Mouse (Mus musculus): Measurements from ENCODE around the gene Tmem182. TPM values are rescaled to one million over a fixed set of nuclear protein-coding genes. Genes with fewer than 3 reads are reported as not detected.

Tmem182 gene
- total RNA-seq, 2 experiments from 2014 or later, result 0.30 TPM; not detected in 1

- no peak for DNase-seq (ENCODE audit: low spot score in 2 of 2)
Observed at GRCm38 (mm10) chr1:40856846-40857636, 51.6 kb downstream of the Tmem182 start.

DNA sequence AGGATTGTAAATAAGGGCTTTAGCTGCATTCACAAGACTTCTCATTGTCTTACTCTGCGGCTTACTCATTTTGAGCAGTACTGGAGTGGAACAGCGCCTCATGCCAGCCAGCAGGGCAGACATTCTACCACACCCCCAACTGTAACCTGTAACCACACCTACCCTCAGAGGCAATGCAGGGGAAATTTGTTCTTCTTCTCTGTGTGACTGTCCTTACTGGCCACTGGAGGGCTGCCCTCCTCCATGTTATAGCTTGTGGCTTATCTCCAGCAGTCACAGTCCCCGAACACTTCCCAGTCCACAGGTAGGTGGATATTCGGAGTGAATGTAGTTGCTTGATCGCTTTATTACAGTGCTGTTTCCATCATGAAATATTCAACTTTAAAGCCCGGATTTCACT is 59.6 kb downstream of the Tmem182 start:
- no peak for DNase-seq (ENCODE audit: low spot score in 2 of 2)

DNA sequence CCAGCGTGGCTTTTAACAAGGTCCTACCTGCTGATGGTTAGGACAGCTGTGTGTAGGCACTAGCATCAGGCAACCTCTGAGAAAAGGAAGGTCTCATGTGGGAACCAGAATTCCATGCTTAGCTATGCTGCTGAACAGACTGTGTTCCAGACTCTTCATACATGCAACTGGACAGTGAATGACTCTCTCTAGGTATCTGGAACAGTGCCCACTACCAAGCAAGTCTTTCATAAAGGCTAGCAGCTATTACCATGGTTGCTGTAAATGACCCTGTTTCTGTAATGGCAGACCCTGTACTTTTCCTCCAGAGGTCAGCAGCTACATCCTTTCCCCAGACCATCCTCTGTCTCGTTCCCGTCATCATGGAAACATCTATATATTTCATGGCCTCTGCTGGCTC is 61.7 kb downstream of the Tmem182 start:
- no peak for DNase-seq (ENCODE audit: low spot score in 2 of 2)

GRCm38 (mm10) chr1:40867651-40868050 is 62.2 kb downstream of the Tmem182 start:
- DNase-seq (ENCODE audit: low spot score in 2 of 2), result no peak

DNA sequence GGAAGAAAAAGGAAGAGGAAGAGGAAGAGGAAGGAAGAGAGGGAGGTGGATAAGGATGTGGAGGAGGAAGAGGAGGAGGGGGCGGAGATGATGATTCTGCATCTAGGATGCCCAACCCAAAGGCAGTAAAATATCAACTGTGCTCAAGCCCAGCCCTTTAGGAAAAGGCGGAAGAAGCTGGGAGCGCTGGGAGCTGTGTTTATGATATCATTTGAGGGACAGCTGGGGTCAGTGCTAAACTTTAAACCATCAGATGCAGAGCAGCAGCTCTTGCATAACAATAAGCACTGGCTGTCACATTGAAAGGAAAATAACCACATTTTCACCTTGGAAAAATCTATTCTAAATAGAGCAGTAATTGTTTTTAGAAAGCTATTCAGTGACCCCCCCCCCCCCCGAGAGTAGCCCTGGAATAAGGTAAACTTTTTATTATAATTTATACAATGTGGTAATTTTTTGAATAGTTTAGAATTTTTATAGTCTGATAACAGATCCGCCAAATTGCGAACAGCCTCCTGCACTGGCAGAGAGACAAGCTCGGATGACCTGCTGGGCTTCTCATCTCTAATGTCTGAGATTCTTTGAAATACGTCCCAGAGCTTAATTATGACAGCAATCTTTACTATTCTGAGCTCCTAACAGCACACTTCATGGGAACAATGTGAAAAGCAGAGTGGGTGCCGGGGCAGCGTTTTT is 68.5 kb downstream of the Tmem182 start:
- DNase-seq (ENCODE audit: low spot score in 2 of 2), result no peak

GRCm38 (mm10) chr1:40874456-40875375 is 69.3 kb downstream of the Tmem182 start:
- no peak for DNase-seq (ENCODE audit: low spot score in 2 of 2)

- peak; percentile 51 to 91 for DNase-seq (ENCODE audit: low spot score in 2 of 2)
Observed at GRCm38 (mm10) chr1:40879051-40879450, 73.7 kb downstream of the Tmem182 start.

- DNase-seq (ENCODE audit: low spot score in 2 of 2), result no peak
Observed at GRCm38 (mm10) chr1:40879526-40879925, 74.1 kb downstream of the Tmem182 start.

DNA sequence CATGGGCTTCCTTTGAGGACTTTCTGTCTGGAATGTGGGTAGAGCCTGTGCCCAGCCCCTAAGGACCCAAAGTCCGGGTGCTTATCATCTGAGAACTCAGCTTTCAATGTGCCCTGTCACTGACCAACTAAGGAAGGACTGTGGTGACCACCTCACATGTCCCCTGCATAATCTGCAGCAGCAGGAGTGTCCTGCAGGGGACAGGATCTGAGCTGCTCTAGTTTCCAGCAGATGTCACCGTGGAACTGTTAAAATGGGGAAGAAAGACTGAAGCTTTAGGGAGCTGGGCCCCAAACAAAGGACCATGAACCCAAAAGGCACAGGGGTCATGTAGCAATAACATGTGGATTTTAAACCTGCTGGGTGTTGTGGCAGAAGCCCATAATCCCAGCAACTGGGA is 75.1 kb downstream of the Tmem182 start:
- DNase-seq (ENCODE audit: low spot score in 2 of 2), result no peak

DNA sequence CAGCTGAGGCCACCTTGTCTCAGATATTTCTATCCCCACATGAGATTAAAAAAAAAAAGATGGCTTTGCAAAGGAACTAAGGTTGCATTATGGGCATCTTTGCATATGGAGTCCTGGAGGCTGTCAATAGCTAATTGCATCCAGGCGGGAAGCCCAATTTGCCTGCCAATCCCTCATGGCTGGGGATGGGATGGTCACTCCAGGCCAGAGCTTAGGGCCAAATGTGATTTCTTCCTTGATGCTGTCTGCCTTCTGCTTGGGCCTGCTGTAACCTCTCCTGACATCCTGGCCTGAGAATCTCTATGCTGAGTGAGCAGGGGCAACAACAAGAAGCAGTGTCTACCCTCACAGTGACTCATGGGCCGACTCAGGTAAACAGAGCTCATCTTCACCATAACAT is 78.5 kb downstream of the Tmem182 start:
- DNase-seq (ENCODE audit: low spot score in 2 of 2), result no peak

DNA sequence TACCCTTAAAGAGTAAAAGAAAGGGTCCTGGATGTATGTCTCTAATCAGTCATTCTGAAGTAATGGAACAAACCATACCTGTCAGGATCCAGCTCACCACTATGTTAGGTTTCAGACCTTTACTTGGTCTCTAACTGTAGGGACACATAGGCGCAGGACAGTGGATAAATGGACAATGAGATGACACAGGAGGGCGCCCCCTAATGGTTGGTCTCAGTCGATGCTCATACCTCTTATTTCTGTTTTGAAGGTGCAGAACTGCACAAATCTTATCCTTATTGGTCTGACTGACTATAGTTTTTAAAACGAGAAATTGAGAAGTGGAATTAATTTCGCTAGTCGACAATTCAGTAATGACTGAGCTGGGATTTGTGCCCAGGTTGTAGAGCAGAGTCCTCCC is 79.5 kb downstream of the Tmem182 start:
- no peak for DNase-seq (ENCODE audit: low spot score in 2 of 2)

GRCm38 (mm10) chr1:40887673-40888072 is 82.3 kb downstream of the Tmem182 start:
- DNase-seq (ENCODE audit: low spot score in 2 of 2), result peak; percentile 30 to 82

GRCm38 (mm10) chr1:40888396-40889040 is 83.1 kb downstream of the Tmem182 start:
- DNase-seq (ENCODE audit: low spot score in 2 of 2), result no peak

GRCm38 (mm10) chr1:40889617-40890016 is 84.2 kb downstream of the Tmem182 start:
- no peak for DNase-seq (ENCODE audit: low spot score in 2 of 2)

DNA sequence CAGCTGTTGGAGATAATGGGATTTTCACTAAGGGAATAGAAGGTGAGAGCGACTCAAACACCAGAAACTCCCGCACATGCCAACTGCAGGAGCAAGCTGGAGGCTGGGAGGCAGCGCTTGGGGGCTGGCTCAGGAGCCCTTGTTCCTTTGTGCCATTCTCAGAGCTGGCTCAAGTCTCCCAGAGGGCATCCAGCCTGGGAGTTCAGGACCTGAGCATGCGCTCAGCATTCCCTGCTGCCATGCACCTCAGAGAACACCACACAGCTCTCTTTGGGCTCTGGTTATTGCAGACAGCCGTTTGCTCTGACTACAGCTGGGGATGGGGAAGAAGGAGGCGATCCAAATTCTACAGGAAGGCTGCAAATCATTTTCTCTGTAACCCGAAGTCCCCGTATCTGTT is 84.8 kb downstream of the Tmem182 start:
- no peak for DNase-seq (ENCODE audit: low spot score in 2 of 2)

GRCm38 (mm10) chr1:40903712-40904111 is 98.3 kb downstream of the Tmem182 start:
- no peak for DNase-seq (ENCODE audit: low spot score in 2 of 2)

Other genes with a start within 250 kb of the Tmem182 start
- gene Slc9a4, start 225.5 kb upstream of the Tmem182 start, total RNA-seq (2021), result 10 to 100 TPM; 20.8 to 23.7 TPM
- 10 to 100 TPM; 21.0 to 23.9 TPM for gene Slc9a2, start 125.0 kb upstream of the Tmem182 start, total RNA-seq (2021)
- gene Mfsd9, start 14.9 kb upstream of the Tmem182 start, total RNA-seq (2021), result 1 to 10 TPM; 4.9 to 5.1 TPM